Mouse (Mus musculus): Measurements from ENCODE around the gene Olfr683. TPM values are rescaled to one million over a fixed set of nuclear protein-coding genes. Genes with fewer than 3 reads are reported as not detected.
"Not testable (repeated sequence)": the region's sequence is repeated elsewhere in the genome, so short reads cannot be mapped to it uniquely, and the experiment has no call there.

The Olfr683 gene
- not detected in 2 replicates for polyA plus RNA-seq (2014; fragmentation: Nextera tagmentation; extraction: Ambion mirVana)

DNA sequence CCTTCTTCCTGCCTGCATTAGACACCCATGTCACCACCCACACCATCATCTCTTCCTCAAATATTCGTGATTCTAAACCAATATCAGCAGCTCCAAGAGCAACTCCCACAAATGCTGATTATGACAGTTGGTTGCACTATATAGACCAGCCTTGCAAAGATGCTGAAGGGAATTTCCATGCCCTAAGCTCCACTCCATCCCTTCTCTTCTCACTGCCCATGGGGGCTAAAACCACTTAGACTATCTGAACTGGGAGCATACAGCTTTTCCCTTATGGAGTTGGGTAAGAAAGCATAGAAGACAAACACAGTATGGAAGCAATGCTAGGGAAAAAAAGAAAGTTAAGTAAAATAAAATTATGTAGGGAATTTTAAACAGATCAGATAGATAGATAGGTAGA is at the start of gene Olfr683:
Gene Olfr683 (minus strand): TSS at position 101 of the 400 bp plus-strand sequence.
- WGBS, result 70% methylated on average over 1 of the region's 1 CpGs
- Histone ChIP-seq H3K9ac (ENCODE audit: low read depth, low read length) (no peak within 1 kb of the TSS), H3K36me3 (ENCODE audit: control insufficient read depth, insufficient read depth, low read length) (no peaks in the 10 kb centered on the region), H3K4me2 (replicated peaks; ENCODE audit: low read depth, low read length) (no peak within 1 kb of the TSS), H3K27me3 (ENCODE audit: control insufficient read depth, insufficient read depth, low read length) (no peaks in the 10 kb centered on the region), H3K27ac (ENCODE audit: low read depth, low read length) (no peak within 1 kb of the TSS), H3K9me3 (ENCODE audit: control insufficient read depth, low read length) (no peaks in the 10 kb centered on the region), H3K4me3 (ENCODE audit: low read length) (no peak within 1 kb of the TSS), H3K4me1 (ENCODE audit: control insufficient read depth, insufficient read depth, low read length) (no peaks in the 10 kb centered on the region)
- ATAC-seq (ENCODE audit: low FRiP score, low TSS enrichment), result no peak

DNA sequence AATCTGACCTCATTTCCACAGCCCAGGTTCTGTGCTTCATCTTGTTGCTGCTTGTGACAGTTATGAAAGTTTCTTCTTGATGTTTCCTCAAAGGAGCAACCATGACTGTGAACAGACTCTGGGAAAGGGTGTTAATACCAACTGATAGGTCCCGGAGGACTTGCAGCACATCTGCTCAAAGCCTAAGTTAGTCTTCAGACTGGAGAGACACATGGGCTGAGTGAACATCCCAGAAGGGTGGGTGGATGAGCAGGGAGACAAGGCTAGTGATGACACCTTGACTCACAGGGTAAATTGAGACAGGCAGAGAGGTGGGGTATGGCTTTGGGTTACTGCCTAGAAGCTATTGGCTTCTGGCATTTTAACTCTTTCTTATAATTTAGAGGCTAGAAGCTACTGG is 39.1 kb upstream of the Olfr683 start, which contains the start of gene Olfr685:
Gene Olfr685 (minus strand): TSS at position 101 of the 400 bp plus-strand sequence.
- WGBS, result 65% methylated on average over 1 of the region's 1 CpGs
- Histone ChIP-seq H3K4me1 (ENCODE audit: control insufficient read depth, insufficient read depth, low read length) (no peaks in the 10 kb centered on the region), H3K9me3 (ENCODE audit: control insufficient read depth, low read length) (no peaks in the 10 kb centered on the region), H3K4me2 (replicated peaks; ENCODE audit: low read depth, low read length) (no peak within 1 kb of the TSS), H3K27me3 (ENCODE audit: control insufficient read depth, insufficient read depth, low read length) (no peaks in the 10 kb centered on the region), H3K36me3 (ENCODE audit: control insufficient read depth, insufficient read depth, low read length) (no peaks in the 10 kb centered on the region), H3K27ac (ENCODE audit: low read depth, low read length) (no peak within 1 kb of the TSS), H3K9ac (ENCODE audit: low read depth, low read length) (no peak within 1 kb of the TSS), H3K4me3 (ENCODE audit: low read length) (no peak within 1 kb of the TSS)
- no peak for ATAC-seq (ENCODE audit: low FRiP score, low TSS enrichment)

DNA sequence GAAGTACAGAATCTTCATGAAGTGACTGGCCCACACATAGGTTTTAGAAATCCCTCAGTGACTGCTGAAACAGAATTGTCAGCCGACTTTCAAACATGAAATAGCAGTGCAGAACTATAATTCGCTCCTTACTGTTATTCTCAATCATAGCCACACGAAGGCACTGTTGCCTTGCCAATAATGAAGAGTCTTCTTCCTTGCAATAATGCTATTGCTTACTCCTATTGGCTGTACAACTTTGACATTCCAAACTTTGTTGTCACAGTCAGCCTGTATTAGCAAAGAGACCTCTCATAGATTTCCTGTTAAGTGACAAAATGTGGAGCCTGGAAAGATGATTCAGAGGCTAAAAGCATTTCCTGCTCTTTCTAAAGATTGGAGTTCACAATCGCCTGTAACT is 24.0 kb upstream of the Olfr683 start:
- ATAC-seq (ENCODE audit: low FRiP score, low TSS enrichment), result no peak
- 55% methylated on average over 4 of the region's 4 CpGs for WGBS
- H3K4me3 ChIP-seq (ENCODE audit: low read length), result no peak overlapping the region

DNA sequence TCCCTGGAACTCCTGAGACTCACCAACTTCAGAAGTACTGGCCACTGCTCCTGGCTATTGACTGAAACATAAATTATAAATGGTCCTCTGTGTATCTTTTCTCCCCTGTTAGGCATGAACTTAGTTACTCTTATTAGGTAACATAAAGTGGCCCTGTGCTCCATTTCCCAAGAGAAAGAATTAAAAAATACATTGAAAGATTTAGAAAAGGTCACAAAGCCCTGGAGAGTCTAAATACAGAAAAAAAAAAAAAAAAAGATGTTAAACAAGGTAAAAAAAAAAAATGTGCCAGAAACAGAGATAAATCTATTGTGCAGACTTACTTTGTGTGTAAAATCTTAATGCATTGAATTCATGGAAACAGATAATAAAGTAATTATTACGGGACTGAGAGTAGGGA is 16.7 kb upstream of the Olfr683 start, which contains the start of gene Olfr684:
Gene Olfr684 (minus strand): TSS at position 101 of the 400 bp plus-strand sequence.
- Histone ChIP-seq H3K4me1 (ENCODE audit: control insufficient read depth, insufficient read depth, low read length) (no peaks in the 10 kb centered on the region), H3K9ac (ENCODE audit: low read depth, low read length) (no peak within 1 kb of the TSS), H3K27ac (ENCODE audit: low read depth, low read length) (no peak within 1 kb of the TSS), H3K36me3 (ENCODE audit: control insufficient read depth, insufficient read depth, low read length) (no peaks in the 10 kb centered on the region), H3K9me3 (ENCODE audit: control insufficient read depth, low read length) (no peaks in the 10 kb centered on the region), H3K4me2 (replicated peaks; ENCODE audit: low read depth, low read length) (no peak within 1 kb of the TSS), H3K4me3 (ENCODE audit: low read length) (no peak within 1 kb of the TSS), H3K27me3 (ENCODE audit: control insufficient read depth, insufficient read depth, low read length) (no peaks in the 10 kb centered on the region)
- no peak for ATAC-seq (ENCODE audit: low FRiP score, low TSS enrichment)
- 76% methylated on average over 1 of the region's 1 CpGs for WGBS

More for the DNA sequence above, 24.0 kb upstream of the Olfr683 start:
- H3K4me2 ChIP-seq (replicated peaks; ENCODE audit: low read depth, low read length), result no peak overlapping the region
- no peaks in the 10 kb centered on the region for H3K27me3 ChIP-seq (ENCODE audit: control insufficient read depth, insufficient read depth, low read length)
- no peaks in the 10 kb centered on the region for H3K9me3 ChIP-seq (ENCODE audit: control insufficient read depth, low read length)
- no peak overlapping the region for H3K27ac ChIP-seq (ENCODE audit: low read depth, low read length)
- no peak overlapping the region for H3K9ac ChIP-seq (ENCODE audit: low read depth, low read length)
- no peaks in the 10 kb centered on the region for H3K36me3 ChIP-seq (ENCODE audit: control insufficient read depth, insufficient read depth, low read length)
- H3K4me1 ChIP-seq (ENCODE audit: control insufficient read depth, insufficient read depth, low read length), result no peaks in the 10 kb centered on the region

DNA sequence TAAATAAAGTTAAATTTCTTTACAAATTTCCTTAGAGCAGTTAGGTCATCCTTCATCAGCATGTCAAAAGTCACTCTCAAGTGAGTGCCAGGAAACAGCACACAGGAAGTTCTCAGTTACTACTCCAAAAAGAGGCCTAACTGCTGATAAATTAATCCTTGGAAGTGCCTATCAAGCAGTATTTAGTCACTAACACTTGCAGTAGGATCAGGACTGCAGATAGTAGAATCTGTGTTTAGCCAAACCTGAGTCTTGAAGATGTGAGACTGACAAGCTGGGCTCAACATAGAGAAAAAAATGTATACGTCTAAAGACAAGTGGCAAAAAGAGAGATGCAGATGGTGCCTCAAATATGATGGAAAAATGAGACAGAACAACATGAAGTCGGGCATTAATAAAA is 5.5 kb downstream of the Olfr683 start:
- no peak overlapping the region for H3K27ac ChIP-seq (ENCODE audit: low read depth, low read length)
- no peak overlapping the region for H3K9ac ChIP-seq (ENCODE audit: low read depth, low read length)
- H3K36me3 ChIP-seq (ENCODE audit: control insufficient read depth, insufficient read depth, low read length), result no peaks in the 10 kb centered on the region
- H3K9me3 ChIP-seq (ENCODE audit: control insufficient read depth, low read length), result no peaks in the 10 kb centered on the region
- H3K4me2 ChIP-seq (replicated peaks; ENCODE audit: low read depth, low read length), result no peak overlapping the region
- WGBS, result 72% methylated on average over 2 of the region's 2 CpGs
- no peak overlapping the region for H3K4me3 ChIP-seq (ENCODE audit: low read length)
- H3K27me3 ChIP-seq (ENCODE audit: control insufficient read depth, insufficient read depth, low read length), result no peaks in the 10 kb centered on the region
- ATAC-seq (ENCODE audit: low FRiP score, low TSS enrichment), result no peak
- H3K4me1 ChIP-seq (ENCODE audit: control insufficient read depth, insufficient read depth, low read length), result no peaks in the 10 kb centered on the region

GRCm38 (mm10) chr7:105116536-105116935 is 30.3 kb downstream of the Olfr683 start, which contains the start of gene Olfr681:
Gene Olfr681 (plus strand): TSS chr7:105116836.
- Histone ChIP-seq H3K4me1 (ENCODE audit: control insufficient read depth, insufficient read depth, low read length) (no peaks in the 10 kb centered on the region), H3K9me3 (ENCODE audit: control insufficient read depth, low read length) (no peaks in the 10 kb centered on the region), H3K4me3 (ENCODE audit: low read length) (no peak within 1 kb of the TSS), H3K4me2 (replicated peaks; ENCODE audit: low read depth, low read length) (no peak within 1 kb of the TSS), H3K9ac (ENCODE audit: low read depth, low read length) (no peak within 1 kb of the TSS), H3K27ac (ENCODE audit: low read depth, low read length) (no peak within 1 kb of the TSS), H3K27me3 (ENCODE audit: control insufficient read depth, insufficient read depth, low read length) (no peaks in the 10 kb centered on the region), H3K36me3 (ENCODE audit: control insufficient read depth, insufficient read depth, low read length) (no peaks in the 10 kb centered on the region)
- no peak for ATAC-seq (ENCODE audit: low FRiP score, low TSS enrichment)

- not testable (repeated sequence) for H3K9me3 ChIP-seq (ENCODE audit: control insufficient read depth, low read length); H3K27ac ChIP-seq (ENCODE audit: low read depth, low read length); ATAC-seq (ENCODE audit: low FRiP score, low TSS enrichment); H3K4me3 ChIP-seq (ENCODE audit: low read length); H3K27me3 ChIP-seq (ENCODE audit: control insufficient read depth, insufficient read depth, low read length); H3K4me1 ChIP-seq (ENCODE audit: control insufficient read depth, insufficient read depth, low read length); H3K4me2 ChIP-seq (replicated peaks; ENCODE audit: low read depth, low read length); H3K36me3 ChIP-seq (ENCODE audit: control insufficient read depth, insufficient read depth, low read length); H3K9ac ChIP-seq (ENCODE audit: low read depth, low read length)
These were observed 54.1 kb downstream of the Olfr683 start, which contains the start of gene Olfr680-ps1 for GRCm38 (mm10) chr7:105092717-105093116. Gene Olfr680-ps1 (minus strand): TSS chr7:105092817.

Other genes with a start within 250 kb of the Olfr683 start
- gene Olfr667, start 225.5 kb downstream of the Olfr683 start, polyA plus RNA-seq (2014; fragmentation: Nextera tagmentation; extraction: Ambion mirVana), result not detected in 2 replicates
- not detected in 2 replicates for gene Olfr668, start 219.0 kb downstream of the Olfr683 start, polyA plus RNA-seq (2014; fragmentation: Nextera tagmentation; extraction: Ambion mirVana)
- not detected in 2 replicates for gene Olfr669, start 212.8 kb downstream of the Olfr683 start, polyA plus RNA-seq (2014; fragmentation: Nextera tagmentation; extraction: Ambion mirVana)
- not detected in 2 replicates for gene Olfr670, start 184.4 kb downstream of the Olfr683 start, polyA plus RNA-seq (2014; fragmentation: Nextera tagmentation; extraction: Ambion mirVana)
- not detected in 2 replicates for gene Olfr671, start 167.9 kb downstream of the Olfr683 start, polyA plus RNA-seq (2014; fragmentation: Nextera tagmentation; extraction: Ambion mirVana)
- gene Olfr672, start 145.0 kb downstream of the Olfr683 start, polyA plus RNA-seq (2014; fragmentation: Nextera tagmentation; extraction: Ambion mirVana), result not detected in 2 replicates
- not detected in 2 replicates for gene Olfr675, start 118.6 kb downstream of the Olfr683 start, polyA plus RNA-seq (2014; fragmentation: Nextera tagmentation; extraction: Ambion mirVana)
- gene Olfr676, start 114.3 kb downstream of the Olfr683 start, polyA plus RNA-seq (2014; fragmentation: Nextera tagmentation; extraction: Ambion mirVana), result not detected in 2 replicates
- not detected in 2 replicates for gene Olfr677, start 95.6 kb downstream of the Olfr683 start, polyA plus RNA-seq (2014; fragmentation: Nextera tagmentation; extraction: Ambion mirVana)
- gene Olfr678, start 82.5 kb downstream of the Olfr683 start, polyA plus RNA-seq (2014; fragmentation: Nextera tagmentation; extraction: Ambion mirVana), result not detected in 2 replicates
- gene Olfr679, start 65.8 kb downstream of the Olfr683 start, polyA plus RNA-seq (2014; fragmentation: Nextera tagmentation; extraction: Ambion mirVana), result not detected in 2 replicates
- gene Olfr680-ps1, start 54.2 kb downstream of the Olfr683 start, polyA plus RNA-seq (2014; fragmentation: Nextera tagmentation; extraction: Ambion mirVana), result not detected in 2 replicates
- not detected in 2 replicates for gene Olfr681, start 30.2 kb downstream of the Olfr683 start, polyA plus RNA-seq (2014; fragmentation: Nextera tagmentation; extraction: Ambion mirVana)
- gene Olfr684, start 16.6 kb upstream of the Olfr683 start, polyA plus RNA-seq (2014; fragmentation: Nextera tagmentation; extraction: Ambion mirVana), result not detected in 2 replicates
- gene Olfr685, start 39.0 kb upstream of the Olfr683 start, polyA plus RNA-seq (2014; fragmentation: Nextera tagmentation; extraction: Ambion mirVana), result not detected in 2 replicates
- gene Olfr686, start 60.5 kb upstream of the Olfr683 start, polyA plus RNA-seq (2014; fragmentation: Nextera tagmentation; extraction: Ambion mirVana), result not detected in 2 replicates
- gene Olfr688, start 141.1 kb upstream of the Olfr683 start, polyA plus RNA-seq (2014; fragmentation: Nextera tagmentation; extraction: Ambion mirVana), result not detected in 2 replicates
- gene Olfr689, start 164.2 kb upstream of the Olfr683 start, polyA plus RNA-seq (2014; fragmentation: Nextera tagmentation; extraction: Ambion mirVana), result not detected in 2 replicates
- gene Olfr690, start 187.1 kb upstream of the Olfr683 start, polyA plus RNA-seq (2014; fragmentation: Nextera tagmentation; extraction: Ambion mirVana), result not detected in 2 replicates
- gene Olfr691, start 195.3 kb upstream of the Olfr683 start, polyA plus RNA-seq (2014; fragmentation: Nextera tagmentation; extraction: Ambion mirVana), result 0.13 TPM in 1 of 2 replicates, not detected in the other
- not detected in 2 replicates for gene Olfr692, start 221.2 kb upstream of the Olfr683 start, polyA plus RNA-seq (2014; fragmentation: Nextera tagmentation; extraction: Ambion mirVana)
- gene Gm5901, start 228.0 kb upstream of the Olfr683 start, polyA plus RNA-seq (2014; fragmentation: Nextera tagmentation; extraction: Ambion mirVana), result not detected in 2 replicates

Data from kidney, embryonic 14.5 days (tissue).